Mouse (Mus musculus): Measurements from ENCODE around the gene Tent2. TPM values are rescaled to one million over a fixed set of nuclear protein-coding genes. Genes with fewer than 3 reads are reported as not detected.
"Not testable (repeated sequence)": the region's sequence is repeated elsewhere in the genome, so short reads cannot be mapped to it uniquely, and the experiment has no call there.

The Tent2 gene
- polyA plus RNA-seq, 1 experiment from 2014 or later: 32.2 TPM

DNA sequence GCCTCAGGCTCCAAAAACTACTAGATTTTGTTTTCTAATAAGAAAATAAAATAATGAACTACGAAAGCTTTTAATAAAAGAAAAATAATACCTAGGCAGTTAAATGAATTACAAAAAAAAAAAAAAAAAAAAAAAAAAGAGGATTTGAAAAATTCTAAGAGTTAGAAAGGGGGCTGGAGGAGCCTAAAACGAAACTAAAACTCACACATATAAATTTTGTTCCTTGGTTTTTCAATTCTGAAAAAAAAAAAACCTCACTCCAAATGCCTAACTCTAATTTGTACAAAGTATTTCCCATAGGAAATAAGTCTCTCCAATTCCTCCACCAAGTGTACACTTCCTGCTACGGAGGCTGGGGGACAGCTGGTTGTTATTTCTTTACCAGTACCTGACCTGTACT, 3.4 kb downstream of the Tent2 start:
- H3K36me3 ChIP-seq: peaks cover 13% of the 10 kb centered on the region
- H3K4me3 ChIP-seq (replicated peaks): no peak overlapping the region

DNA sequence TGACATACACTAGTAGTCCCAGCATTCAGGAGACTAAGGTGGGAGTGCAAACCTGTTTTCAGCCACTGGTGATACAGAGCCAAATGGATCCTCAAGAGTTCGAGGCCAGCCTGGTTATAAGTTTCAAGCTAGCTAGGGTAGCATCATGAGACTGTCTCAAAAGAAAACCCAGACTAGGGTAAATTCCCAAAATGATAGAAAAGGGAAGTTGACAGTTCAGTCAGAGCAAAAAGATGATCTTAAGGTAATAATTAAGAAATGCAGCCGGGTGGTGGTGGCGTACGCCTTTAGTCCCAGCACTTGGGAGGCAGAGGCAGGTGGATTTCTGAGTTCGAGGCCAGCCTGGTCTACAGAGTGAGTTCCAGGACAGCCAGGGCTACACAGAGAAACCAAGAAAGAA, 4.4 kb downstream of the Tent2 start:
- H3K9ac ChIP-seq; H3K27ac ChIP-seq; H3K9me3 ChIP-seq (replicated peaks); ATAC-seq (ENCODE audit: low read depth); H3K4me3 ChIP-seq (replicated peaks); H3K27me3 ChIP-seq; H3K4me2 ChIP-seq; DNase-seq: not testable (repeated sequence)
- 87% methylated on average over 5 of the region's 5 CpGs for WGBS (ENCODE audit: insufficient replicate concordance)
- Histone ChIP-seq H3K4me1 (replicated peaks) (peaks cover 29% of the 10 kb centered on the region), H3K36me3 (peaks cover 21% of the 10 kb centered on the region)

More for the DNA sequence above, 3.4 kb downstream of the Tent2 start:
- Histone ChIP-seq H3K27ac (no peak overlapping the region), H3K4me2 (peak overlapping the region; percentile 41), H3K27me3 (no peaks in the 10 kb centered on the region), H3K4me1 (replicated peaks) (peaks cover 31% of the 10 kb centered on the region), H3K9ac (no peak overlapping the region), H3K9me3 (replicated peaks) (no peaks in the 10 kb centered on the region)
- 68% methylated on average over 3 of the region's 3 CpGs for WGBS (ENCODE audit: insufficient replicate concordance)
- DNase-seq (no peak), ATAC-seq (ENCODE audit: low read depth) (no peak)

DNA sequence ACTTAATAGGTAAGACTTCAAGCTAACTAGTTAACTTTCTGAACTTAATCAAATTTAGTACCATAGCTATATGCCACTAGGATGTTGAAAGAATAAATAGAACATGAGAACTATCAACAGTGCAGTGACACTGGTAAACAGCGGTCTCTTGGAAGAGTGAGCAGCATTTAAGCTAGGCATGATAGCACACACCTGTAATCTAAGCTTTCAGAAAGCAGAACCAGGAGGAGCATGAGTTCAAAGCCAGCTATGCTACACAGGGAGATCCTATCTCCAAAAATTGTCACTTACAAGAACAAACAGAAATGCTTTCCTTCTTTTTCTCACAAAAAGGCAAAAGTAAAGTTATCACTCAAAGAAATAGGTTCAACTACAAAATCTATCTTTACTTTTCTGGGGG, 11.8 kb downstream of the Tent2 start:
- H3K36me3 ChIP-seq: peaks cover 39% of the 10 kb centered on the region
- ATAC-seq (ENCODE audit: low read depth): no peak
- peaks cover 16% of the 10 kb centered on the region; the same call in 1 of the 2 replicates for H3K4me1 ChIP-seq (replicated peaks)
- H3K27me3 ChIP-seq: no peaks in the 10 kb centered on the region
- no peak overlapping the region for H3K27ac ChIP-seq
- no peak overlapping the region for H3K9ac ChIP-seq
- no peaks in the 10 kb centered on the region for H3K9me3 ChIP-seq (replicated peaks)
- H3K4me3 ChIP-seq (replicated peaks): no peak overlapping the region
- 95% methylated on average over 1 of the region's 1 CpGs for WGBS (ENCODE audit: insufficient replicate concordance)
- DNase-seq: no peak
- H3K4me2 ChIP-seq: no peak overlapping the region

DNA sequence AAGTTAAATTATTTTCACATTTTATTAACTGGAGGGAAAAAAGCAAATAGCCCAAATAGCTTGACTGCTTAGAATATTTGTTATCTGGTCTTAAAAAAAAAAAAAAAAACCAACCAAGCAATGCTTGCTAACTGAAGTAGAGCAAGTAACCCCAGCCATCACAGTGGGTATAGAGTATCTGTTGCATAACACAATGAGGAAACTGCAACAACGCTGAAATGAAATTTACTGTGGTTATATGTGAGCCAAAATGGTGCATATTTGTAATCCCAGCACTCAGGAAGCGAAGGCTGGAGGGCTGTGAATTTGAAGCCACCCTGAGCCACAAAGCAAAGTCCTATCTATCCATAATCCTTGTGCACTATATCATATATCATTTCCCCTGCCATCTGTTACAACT, 12.7 kb downstream of the Tent2 start:
- no peaks in the 10 kb centered on the region for H3K27me3 ChIP-seq
- H3K36me3 ChIP-seq: peaks cover 37% of the 10 kb centered on the region
- 76% methylated on average over 2 of the region's 2 CpGs for WGBS (ENCODE audit: insufficient replicate concordance)
- H3K4me2 ChIP-seq: no peak overlapping the region
- no peaks in the 10 kb centered on the region for H3K9me3 ChIP-seq (replicated peaks)
- ATAC-seq (ENCODE audit: low read depth) (no peak), DNase-seq (no peak)
- no peak overlapping the region for H3K4me3 ChIP-seq (replicated peaks)
- H3K4me1 ChIP-seq (replicated peaks): peaks cover 16% of the 10 kb centered on the region; the same call in 1 of the 2 replicates
- no peak overlapping the region for H3K9ac ChIP-seq
- no peak overlapping the region for H3K27ac ChIP-seq

DNA sequence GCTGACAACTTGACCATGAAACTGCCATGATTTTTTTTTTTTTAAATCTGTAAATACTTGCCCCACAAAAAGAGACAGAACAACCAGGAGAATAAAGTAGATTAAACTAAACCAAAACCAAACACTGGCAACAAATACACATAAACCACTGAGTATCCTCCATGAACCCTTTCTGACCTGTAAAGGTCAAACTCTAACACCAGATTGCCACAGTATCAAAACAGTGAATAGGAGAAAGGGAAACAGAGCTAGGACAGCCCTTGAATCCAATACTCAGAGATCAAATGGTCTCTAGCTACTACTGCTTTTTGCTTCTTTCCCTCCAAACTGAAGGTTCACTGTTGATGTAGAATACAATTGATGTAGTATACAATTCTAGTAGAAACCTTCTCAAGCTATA, 14.6 kb downstream of the Tent2 start:
- no peaks in the 10 kb centered on the region for H3K9me3 ChIP-seq (replicated peaks)
- H3K4me2 ChIP-seq: no peak overlapping the region
- no peak for ATAC-seq (ENCODE audit: low read depth)
- H3K4me3 ChIP-seq (replicated peaks): no peak overlapping the region
- H3K4me1 ChIP-seq (replicated peaks): peaks cover 16% of the 10 kb centered on the region; the same call in 1 of the 2 replicates
- H3K27me3 ChIP-seq: no peaks in the 10 kb centered on the region
- H3K27ac ChIP-seq: no peak overlapping the region
- H3K36me3 ChIP-seq: peaks cover 36% of the 10 kb centered on the region
- no peak for DNase-seq
- H3K9ac ChIP-seq: no peak overlapping the region

DNA sequence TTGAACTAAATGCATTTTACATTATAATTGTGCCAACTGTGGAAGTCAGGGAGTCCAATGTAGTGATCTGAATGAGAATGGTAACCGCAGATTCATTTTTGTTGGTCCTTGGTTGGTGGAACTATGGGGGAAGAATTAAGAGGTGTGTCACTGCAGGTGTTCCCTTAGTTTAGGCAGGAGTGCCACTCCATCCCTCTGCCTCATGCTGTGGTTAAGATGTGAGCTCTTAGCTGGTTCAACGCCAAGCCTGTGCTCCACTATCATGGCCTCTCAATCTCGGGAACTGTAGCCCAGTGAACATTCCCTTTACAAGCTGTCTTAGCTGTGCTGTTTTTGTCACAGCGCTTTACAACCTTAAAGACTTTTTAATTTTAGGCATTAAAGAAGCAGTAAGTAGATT, 28.9 kb downstream of the Tent2 start:
- Histone ChIP-seq H3K4me1 (replicated peaks) (no peaks in the 10 kb centered on the region), H3K27me3 (no peaks in the 10 kb centered on the region), H3K9ac (no peak overlapping the region), H3K4me2 (no peak overlapping the region), H3K27ac (no peak overlapping the region), H3K36me3 (peaks cover 40% of the 10 kb centered on the region), H3K9me3 (replicated peaks) (no peaks in the 10 kb centered on the region), H3K4me3 (replicated peaks) (no peak overlapping the region)
- DNase-seq (no peak), ATAC-seq (ENCODE audit: low read depth) (no peak)
- WGBS (ENCODE audit: insufficient replicate concordance): 86% methylated on average over 4 of the region's 4 CpGs

GRCm38 (mm10) chr13:93162456-93162855, 29.7 kb downstream of the Tent2 start:
- H3K4me1 ChIP-seq (replicated peaks): no peaks in the 10 kb centered on the region
- no peak overlapping the region for H3K9ac ChIP-seq
- H3K4me3 ChIP-seq (replicated peaks): no peak overlapping the region
- H3K9me3 ChIP-seq (replicated peaks): no peaks in the 10 kb centered on the region
- no peaks in the 10 kb centered on the region for H3K27me3 ChIP-seq
- ATAC-seq (ENCODE audit: low read depth): no peak
- H3K27ac ChIP-seq: no peak overlapping the region
- H3K4me2 ChIP-seq: no peak overlapping the region
- peaks cover 44% of the 10 kb centered on the region for H3K36me3 ChIP-seq
- no peak for DNase-seq

- DNase-seq: no peak
Observed at GRCm38 (mm10) chr13:93158261-93158660, 33.9 kb downstream of the Tent2 start.

DNA sequence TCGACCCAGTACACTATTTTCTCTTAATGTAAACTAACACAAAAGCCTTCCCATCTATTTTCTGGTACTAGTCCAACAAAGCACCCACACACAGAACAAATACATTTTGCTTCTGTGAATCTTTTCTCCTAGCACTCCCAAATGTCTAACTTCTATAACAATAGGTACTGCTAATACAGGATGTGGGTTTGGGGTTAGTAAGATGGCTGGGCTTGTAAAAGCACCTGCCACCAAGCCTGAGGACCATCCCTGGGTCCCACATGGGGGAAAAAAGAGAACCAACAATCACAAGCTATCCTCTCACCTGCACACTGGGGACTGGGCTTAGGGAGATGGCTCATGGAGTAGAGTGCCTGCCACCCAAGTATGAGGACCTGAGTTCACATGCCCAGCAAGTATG, 38.9 kb downstream of the Tent2 start:
- H3K4me3 ChIP-seq (replicated peaks): no peak overlapping the region
- H3K27me3 ChIP-seq: no peaks in the 10 kb centered on the region
- WGBS (ENCODE audit: insufficient replicate concordance): 77% methylated on average over 1 of the region's 1 CpGs
- H3K4me2 ChIP-seq: no peak overlapping the region
- H3K27ac ChIP-seq: no peak overlapping the region
- ATAC-seq (ENCODE audit: low read depth): no peak
- H3K9ac ChIP-seq: no peak overlapping the region
- H3K9me3 ChIP-seq (replicated peaks): no peaks in the 10 kb centered on the region
- peaks cover 46% of the 10 kb centered on the region for H3K36me3 ChIP-seq
- H3K4me1 ChIP-seq (replicated peaks): no peaks in the 10 kb centered on the region
- DNase-seq: no peak

More at GRCm38 (mm10) chr13:93158261-93158660, 33.9 kb downstream of the Tent2 start:
- Histone ChIP-seq H3K9ac (no peak overlapping the region), H3K9me3 (replicated peaks) (no peaks in the 10 kb centered on the region), H3K4me2 (no peak overlapping the region), H3K4me1 (replicated peaks) (no peaks in the 10 kb centered on the region), H3K4me3 (replicated peaks) (no peak overlapping the region), H3K36me3 (peaks cover 36% of the 10 kb centered on the region), H3K27me3 (no peaks in the 10 kb centered on the region), H3K27ac (no peak overlapping the region)
- 0 out of 2 replicates have a peak, but pooled peaks have one; percentile 29 for ATAC-seq (ENCODE audit: low read depth)
- 63% methylated on average over 6 of the region's 6 CpGs for WGBS (ENCODE audit: insufficient replicate concordance)

- peaks cover 13% of the 10 kb centered on the region for H3K36me3 ChIP-seq
- H3K9ac ChIP-seq: peak within 1 kb of the TSS; percentile 53
- H3K27me3 ChIP-seq: no peaks in the 10 kb centered on the region
- H3K27ac ChIP-seq: no peak within 1 kb of the TSS
- H3K4me2 ChIP-seq: peak within 1 kb of the TSS; percentile 73
- ATAC-seq (ENCODE audit: low read depth): peak; percentile 60
- peaks cover 15% of the 10 kb centered on the region for H3K4me1 ChIP-seq (replicated peaks)
- no peaks in the 10 kb centered on the region for H3K9me3 ChIP-seq (replicated peaks)
- peak; percentile 3 for DNase-seq
- peak within 1 kb of the TSS; percentile 53 for H3K4me3 ChIP-seq (replicated peaks)
- 10% methylated on average over 45 of the region's 45 CpGs for WGBS (ENCODE audit: insufficient replicate concordance)
Observed at GRCm38 (mm10) chr13:93144336-93145167, 47.6 kb downstream of the Tent2 start, which contains the start of gene Cmya5. Gene Cmya5 (minus strand): TSS chr13:93144724.

DNA sequence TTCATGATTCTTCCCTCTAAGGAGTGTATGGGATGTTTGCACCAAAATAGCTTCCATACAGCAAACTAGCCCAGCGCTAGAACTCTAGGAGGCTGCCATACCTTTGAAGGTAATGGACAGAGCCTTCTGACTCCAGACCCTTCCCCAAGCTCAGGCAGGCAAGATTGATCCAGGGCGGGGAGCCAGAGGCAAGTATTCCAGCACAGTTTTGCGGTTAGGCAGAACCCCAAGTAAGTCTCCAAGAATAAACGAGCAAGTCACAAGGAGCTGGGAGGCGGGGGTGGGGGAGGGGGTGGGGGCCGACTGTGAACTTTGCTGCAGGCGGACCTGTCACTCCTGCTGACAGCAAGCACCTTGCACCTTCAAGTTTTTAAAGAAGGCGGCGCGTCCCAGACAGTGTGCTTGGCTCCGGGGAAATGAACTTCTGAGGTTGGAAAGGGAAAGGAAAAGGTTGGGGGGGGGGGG, 48.3 kb downstream of the Tent2 start:
- no peaks in the 10 kb centered on the region for H3K9me3 ChIP-seq (replicated peaks)
- ATAC-seq (ENCODE audit: low read depth) (no peak), DNase-seq (no peak)
- H3K9ac ChIP-seq: peak overlapping the region; percentile 53; the same call in 1 of the 2 replicates
- H3K36me3 ChIP-seq: peaks cover 6% of the 10 kb centered on the region
- peak overlapping the region; percentile 73 for H3K4me2 ChIP-seq
- H3K4me3 ChIP-seq (replicated peaks): peak overlapping the region; percentile 53
- no peak overlapping the region for H3K27ac ChIP-seq
- 57% methylated on average over 11 of the region's 11 CpGs for WGBS (ENCODE audit: insufficient replicate concordance)
- no peaks in the 10 kb centered on the region for H3K27me3 ChIP-seq
- peaks cover 15% of the 10 kb centered on the region for H3K4me1 ChIP-seq (replicated peaks)

DNA sequence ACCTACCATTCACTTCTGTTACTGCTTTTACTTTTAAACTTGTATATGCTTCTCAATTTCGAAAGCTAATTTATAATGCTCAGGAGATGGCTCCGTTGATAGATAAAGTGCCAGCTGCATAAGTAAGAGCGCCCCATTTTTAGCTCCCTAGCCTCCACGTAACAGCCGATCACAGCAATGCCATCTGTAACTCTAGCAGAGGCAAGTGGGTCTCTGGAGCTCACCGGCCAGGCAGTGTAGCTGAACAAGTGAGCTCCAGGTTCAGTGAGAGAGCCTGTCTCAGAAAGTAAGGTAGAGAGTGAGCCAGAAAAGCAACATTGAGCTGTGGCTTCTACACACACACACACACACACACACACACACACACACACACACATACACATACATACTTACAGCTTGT, 51.0 kb downstream of the Tent2 start:
- Histone ChIP-seq H3K36me3 (no peaks in the 10 kb centered on the region), H3K9me3 (replicated peaks) (no peaks in the 10 kb centered on the region), H3K27me3 (no peaks in the 10 kb centered on the region), H3K4me1 (replicated peaks) (peaks cover 15% of the 10 kb centered on the region), H3K4me2 (no peak overlapping the region), H3K27ac (no peak overlapping the region), H3K4me3 (replicated peaks) (no peak overlapping the region), H3K9ac (no peak overlapping the region)
- no peak for ATAC-seq (ENCODE audit: low read depth)
- DNase-seq: no peak
- WGBS (ENCODE audit: insufficient replicate concordance): 83% methylated on average over 6 of the region's 6 CpGs

Measured in liver, embryonic 13.5 days (tissue).